Mouse (Mus musculus): Measurements from ENCODE around the gene Efna5. TPM values are rescaled to one million over a fixed set of nuclear protein-coding genes. Genes with fewer than 3 reads are reported as not detected.

Efna5 gene
- total RNA-seq, 1 experiment from 2014 or later, result not detected

- ATAC-seq (replicated peaks in 1 of 2; ENCODE audit: insufficient read depth in 1 of 2, low FRiP score in 2 of 2, low TSS enrichment in 1 of 2, low read depth in 1 of 2, poor library complexity in 2 of 2, severe bottlenecking in 2 of 2), result no peak; a peak in 1 of 4 replicates
These were observed 257.9 kb downstream of the Efna5 start for GRCm38 (mm10) chr17:62623224-62623623.

GRCm38 (mm10) chr17:62622481-62622880, 258.6 kb downstream of the Efna5 start:
- no peak for ATAC-seq (replicated peaks in 1 of 2; ENCODE audit: insufficient read depth in 1 of 2, low FRiP score in 2 of 2, low TSS enrichment in 1 of 2, low read depth in 1 of 2, poor library complexity in 2 of 2, severe bottlenecking in 2 of 2)

DNA sequence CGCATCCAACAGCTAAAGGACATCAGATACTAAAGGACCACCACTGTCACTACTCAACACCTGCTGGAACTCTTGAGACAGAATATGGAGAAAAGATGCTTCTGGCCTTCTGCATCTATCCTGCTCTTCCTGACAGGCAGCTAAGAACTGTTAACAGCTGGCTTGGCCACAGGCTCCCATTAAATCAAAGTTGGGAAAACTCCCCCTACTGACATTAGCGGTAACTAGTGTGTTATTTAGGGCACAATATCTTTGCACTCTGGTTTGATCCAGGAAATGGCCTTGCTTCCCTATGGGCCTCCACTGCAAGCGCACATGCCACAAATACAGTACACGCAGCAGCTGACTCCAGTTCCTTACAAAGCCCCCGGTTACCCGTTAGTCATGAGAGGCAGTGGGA, 266.0 kb downstream of the Efna5 start:
- ATAC-seq (replicated peaks in 1 of 2; ENCODE audit: insufficient read depth in 1 of 2, low FRiP score in 2 of 2, low TSS enrichment in 1 of 2, low read depth in 1 of 2, poor library complexity in 2 of 2, severe bottlenecking in 2 of 2), result peak; percentile 29 to 49; a peak in 2 of 4 replicates

GRCm38 (mm10) chr17:62614708-62615107, 266.4 kb downstream of the Efna5 start:
- ATAC-seq (replicated peaks in 1 of 2; ENCODE audit: insufficient read depth in 1 of 2, low FRiP score in 2 of 2, low TSS enrichment in 1 of 2, low read depth in 1 of 2, poor library complexity in 2 of 2, severe bottlenecking in 2 of 2), result no peak

DNA sequence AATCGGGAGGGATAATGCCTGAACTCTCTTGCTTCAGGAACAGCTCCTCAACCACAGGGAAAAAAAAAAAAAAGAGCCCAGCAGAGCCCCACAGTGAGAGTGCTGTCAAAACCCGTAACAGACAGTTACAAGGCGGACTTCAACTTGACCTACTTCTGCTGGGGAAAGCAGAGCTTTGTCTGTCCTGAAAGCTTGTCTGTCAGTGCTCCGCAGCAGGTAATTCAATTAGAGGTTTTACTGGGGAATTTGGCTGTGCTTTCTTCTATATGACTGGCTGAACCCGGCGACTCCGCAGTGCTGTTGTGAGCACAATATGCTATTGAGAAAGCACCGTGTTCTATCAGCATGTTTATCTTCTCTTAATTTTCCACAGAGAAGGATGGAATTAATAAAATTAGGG, 266.9 kb downstream of the Efna5 start:
- ATAC-seq (replicated peaks in 1 of 2; ENCODE audit: insufficient read depth in 1 of 2, low FRiP score in 2 of 2, low TSS enrichment in 1 of 2, low read depth in 1 of 2, poor library complexity in 2 of 2, severe bottlenecking in 2 of 2), result no peak

- no peak for ATAC-seq (replicated peaks in 1 of 2; ENCODE audit: insufficient read depth in 1 of 2, low FRiP score in 2 of 2, low TSS enrichment in 1 of 2, low read depth in 1 of 2, poor library complexity in 2 of 2, severe bottlenecking in 2 of 2)
These were observed 267.9 kb downstream of the Efna5 start for GRCm38 (mm10) chr17:62613232-62613631.

- no peak for ATAC-seq (replicated peaks in 1 of 2; ENCODE audit: insufficient read depth in 1 of 2, low FRiP score in 2 of 2, low TSS enrichment in 1 of 2, low read depth in 1 of 2, poor library complexity in 2 of 2, severe bottlenecking in 2 of 2)
These were observed 273.0 kb downstream of the Efna5 start for GRCm38 (mm10) chr17:62608145-62608544.

GRCm38 (mm10) chr17:62607304-62607914, 273.7 kb downstream of the Efna5 start:
- no peak for ATAC-seq (replicated peaks in 1 of 2; ENCODE audit: insufficient read depth in 1 of 2, low FRiP score in 2 of 2, low TSS enrichment in 1 of 2, low read depth in 1 of 2, poor library complexity in 2 of 2, severe bottlenecking in 2 of 2)

DNA sequence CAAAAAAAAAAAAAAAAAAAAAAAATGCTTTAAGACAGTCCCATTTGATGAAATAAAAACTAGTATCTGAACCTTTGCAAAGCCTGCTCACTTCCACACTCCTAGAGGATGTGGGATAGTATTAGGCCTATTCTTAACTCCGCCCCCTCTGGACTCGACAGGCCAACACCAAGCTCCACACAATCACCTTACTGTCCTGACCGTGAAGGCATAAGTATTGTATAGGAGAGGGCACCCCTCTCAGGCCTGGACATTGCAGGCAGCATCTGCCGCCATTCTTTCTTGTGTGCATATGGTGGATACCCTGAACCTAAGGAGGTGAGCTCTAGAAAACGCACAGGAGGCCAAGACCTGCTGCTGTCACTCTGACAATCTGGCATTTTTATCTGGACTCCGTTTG, 274.4 kb downstream of the Efna5 start:
- no peak for ATAC-seq (replicated peaks in 1 of 2; ENCODE audit: insufficient read depth in 1 of 2, low FRiP score in 2 of 2, low TSS enrichment in 1 of 2, low read depth in 1 of 2, poor library complexity in 2 of 2, severe bottlenecking in 2 of 2)

DNA sequence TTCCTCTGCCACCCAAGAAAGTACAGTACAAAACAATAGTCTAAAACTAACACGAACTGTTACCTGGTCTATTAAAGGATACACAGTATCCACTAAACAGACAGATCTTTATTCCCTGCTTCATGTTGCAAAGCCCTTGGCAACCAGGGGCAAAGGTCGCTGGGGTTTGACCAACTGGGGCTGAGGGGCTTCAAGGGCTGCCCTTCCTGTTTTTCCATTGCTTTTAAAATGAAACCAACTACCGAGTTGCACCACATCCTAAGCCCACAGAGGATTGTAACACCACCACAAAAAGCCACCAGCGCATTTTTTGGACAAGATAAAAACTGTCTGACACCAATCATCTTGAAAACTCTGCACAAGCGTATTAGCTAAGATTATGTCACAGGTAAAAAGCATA, 276.8 kb downstream of the Efna5 start:
- peak in 1 of 2 experiments; percentile 54; a peak in 2 of 4 replicates for ATAC-seq (replicated peaks in 1 of 2; ENCODE audit: insufficient read depth in 1 of 2, low FRiP score in 2 of 2, low TSS enrichment in 1 of 2, low read depth in 1 of 2, poor library complexity in 2 of 2, severe bottlenecking in 2 of 2)

- peak; percentile 91 to 93 for ATAC-seq (replicated peaks in 1 of 2; ENCODE audit: insufficient read depth in 1 of 2, low FRiP score in 2 of 2, low TSS enrichment in 1 of 2, low read depth in 1 of 2, poor library complexity in 2 of 2, severe bottlenecking in 2 of 2)
These were observed 277.5 kb downstream of the Efna5 start for GRCm38 (mm10) chr17:62603604-62604003.

- no peak for ATAC-seq (replicated peaks in 1 of 2; ENCODE audit: insufficient read depth in 1 of 2, low FRiP score in 2 of 2, low TSS enrichment in 1 of 2, low read depth in 1 of 2, poor library complexity in 2 of 2, severe bottlenecking in 2 of 2)
These were observed 282.2 kb downstream of the Efna5 start for GRCm38 (mm10) chr17:62598716-62599490.

DNA sequence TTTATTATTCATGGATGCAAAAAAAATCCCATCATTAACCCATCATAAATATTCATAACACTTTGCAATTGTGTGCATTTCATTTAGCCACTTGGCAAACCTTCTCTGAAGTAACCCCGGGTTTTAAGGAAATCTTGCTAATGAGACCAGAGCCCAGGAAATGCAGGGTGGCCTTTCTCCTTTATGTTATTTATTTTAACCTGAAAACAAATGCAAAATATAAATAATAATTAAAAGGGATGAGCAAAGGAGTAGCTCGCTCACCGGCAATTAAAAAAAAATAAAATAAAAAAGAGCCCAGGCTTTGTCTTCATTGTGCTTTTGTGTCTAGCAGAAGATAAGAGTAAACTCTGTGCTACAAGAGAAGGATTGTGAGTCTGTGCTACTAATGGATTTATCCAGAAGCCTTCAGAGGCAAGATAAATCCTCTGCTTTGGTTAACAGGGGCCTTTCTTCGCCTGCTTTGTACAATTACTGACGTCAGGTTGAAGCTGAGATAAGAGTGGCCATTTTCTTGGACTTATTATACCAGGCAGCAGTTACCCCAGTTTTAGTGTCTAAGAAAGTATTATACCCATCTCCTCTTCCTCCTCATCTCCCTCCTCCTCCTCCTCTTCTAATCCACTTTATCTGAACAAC, 288.6 kb downstream of the Efna5 start:
- no peak for ATAC-seq (replicated peaks in 1 of 2; ENCODE audit: insufficient read depth in 1 of 2, low FRiP score in 2 of 2, low TSS enrichment in 1 of 2, low read depth in 1 of 2, poor library complexity in 2 of 2, severe bottlenecking in 2 of 2)

DNA sequence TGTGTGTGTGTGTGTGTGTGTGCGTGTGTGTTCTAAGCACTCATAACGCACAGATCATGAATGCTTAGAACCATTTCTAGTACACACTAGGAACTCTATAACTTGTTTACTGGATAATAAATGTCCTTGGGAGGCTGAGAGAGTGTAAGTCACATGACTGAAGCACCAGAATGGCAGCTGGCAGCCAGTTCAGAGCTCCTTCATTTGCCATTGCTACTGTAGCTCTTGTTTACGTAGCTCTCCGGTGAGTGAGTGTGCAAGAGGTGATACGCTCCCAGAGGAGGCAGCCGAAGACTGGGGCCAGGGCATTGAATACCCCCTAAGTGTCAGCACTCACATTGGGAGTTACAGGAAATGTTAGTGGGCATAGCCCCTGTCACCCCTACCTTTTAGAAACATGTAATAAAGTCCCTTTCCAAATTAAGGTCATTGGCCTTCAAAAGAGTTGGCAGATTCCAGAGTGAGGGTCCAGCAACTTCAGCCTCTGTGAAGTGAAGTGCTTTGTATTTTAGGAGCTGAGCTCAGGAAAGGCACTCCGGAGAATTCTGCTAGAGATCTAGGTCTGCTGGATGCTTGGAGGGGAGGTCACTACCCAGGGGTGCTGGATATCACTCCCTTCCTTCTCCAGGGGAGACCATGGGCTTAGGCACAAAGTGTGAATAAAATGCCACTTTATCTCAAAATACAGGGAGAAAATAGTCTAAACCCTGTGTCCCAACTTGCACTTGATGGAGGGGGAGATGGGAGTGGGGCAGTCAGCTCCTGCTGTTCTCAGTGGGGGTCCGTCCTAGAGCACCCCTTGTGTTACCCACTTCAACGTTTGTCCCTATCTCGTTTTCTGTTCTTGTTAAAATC, 289.3 kb downstream of the Efna5 start:
- no peak for ATAC-seq (replicated peaks in 1 of 2; ENCODE audit: insufficient read depth in 1 of 2, low FRiP score in 2 of 2, low TSS enrichment in 1 of 2, low read depth in 1 of 2, poor library complexity in 2 of 2, severe bottlenecking in 2 of 2)

DNA sequence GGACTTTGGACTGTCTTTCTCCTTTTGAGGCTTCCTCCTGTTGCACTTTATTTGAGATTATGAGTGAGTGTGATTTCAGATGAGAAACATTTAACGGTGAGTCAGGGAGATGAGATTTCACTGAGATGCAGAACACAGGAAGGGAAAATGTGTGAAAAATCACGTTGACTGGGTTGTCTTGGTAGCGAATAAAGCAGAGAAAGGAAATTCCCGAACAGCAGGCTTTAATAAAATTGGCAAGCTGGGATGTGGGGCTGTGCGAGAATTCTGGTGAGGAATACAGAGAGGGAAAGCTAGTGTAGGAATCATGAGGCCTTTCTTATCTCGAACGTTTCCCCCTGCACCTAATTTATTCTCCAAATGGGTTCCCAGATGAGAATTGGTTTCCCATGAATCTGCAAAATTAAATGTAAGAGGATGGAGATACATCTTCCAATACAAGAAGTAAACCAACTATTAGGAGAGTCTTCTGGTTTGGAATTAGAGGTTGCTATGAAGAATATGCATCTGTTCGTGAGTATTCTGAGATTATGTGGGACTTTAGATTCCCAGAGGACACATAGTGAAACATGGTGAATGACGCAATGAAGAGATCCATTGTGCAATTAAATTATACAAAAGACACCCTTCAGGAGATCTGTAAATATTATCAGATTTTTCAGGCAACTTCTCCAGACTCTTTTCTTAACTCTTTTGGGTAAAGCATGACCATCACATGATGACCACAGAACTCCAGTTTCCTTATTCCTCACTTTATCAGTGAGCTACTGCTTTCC, 290.2 kb downstream of the Efna5 start:
- ATAC-seq (replicated peaks in 1 of 2; ENCODE audit: insufficient read depth in 1 of 2, low FRiP score in 2 of 2, low TSS enrichment in 1 of 2, low read depth in 1 of 2, poor library complexity in 2 of 2, severe bottlenecking in 2 of 2), result no peak

- no peak for ATAC-seq (replicated peaks in 1 of 2; ENCODE audit: insufficient read depth in 1 of 2, low FRiP score in 2 of 2, low TSS enrichment in 1 of 2, low read depth in 1 of 2, poor library complexity in 2 of 2, severe bottlenecking in 2 of 2)
These were observed 301.0 kb downstream of the Efna5 start for GRCm38 (mm10) chr17:62580127-62580526.

- no peak for ATAC-seq (replicated peaks in 1 of 2; ENCODE audit: insufficient read depth in 1 of 2, low FRiP score in 2 of 2, low TSS enrichment in 1 of 2, low read depth in 1 of 2, poor library complexity in 2 of 2, severe bottlenecking in 2 of 2)
These were observed 301.5 kb downstream of the Efna5 start for GRCm38 (mm10) chr17:62579618-62580017.
